Mouse (Mus musculus): ENCODE results near the gene Tmem223. TPM values are rescaled to one million over a fixed set of nuclear protein-coding genes. Genes with fewer than 3 reads are reported as not detected.
A peak's percentile ranks its signal among the peaks of the same experiment; 100 is the strongest.

The Tmem223 gene
- polyA plus RNA-seq, 1 experiment from 2014 or later, result 197 TPM

- no peaks in the 10 kb centered on the region for H3K27me3 ChIP-seq (ENCODE audit: control insufficient read depth, insufficient read depth, low read length)
- peak; percentile 96 for DNase-seq (ENCODE audit: low spot score)
- peak within 1 kb of the TSS; percentile 99 for H3K4me2 ChIP-seq (ENCODE audit: low read depth, low read length)
- H3K27ac ChIP-seq (replicated peaks; ENCODE audit: low read depth, low read length), result peak within 1 kb of the TSS; percentile 94
- H3K9ac ChIP-seq (replicated peaks; ENCODE audit: low read length), result peak within 1 kb of the TSS; percentile 96
- under 1% methylated on average over 64 of the region's 68 CpGs for WGBS
- peak within 1 kb of the TSS; percentile 74 for H3K4me3 ChIP-seq (ENCODE audit: low read depth, low read length)
- H3K4me1 ChIP-seq (ENCODE audit: control insufficient read depth, insufficient read depth, low read length), result no peaks in the 10 kb centered on the region; the same call in 1 of the 2 replicates
- H3K36me3 ChIP-seq (replicated peaks; ENCODE audit: control insufficient read depth, insufficient read depth, low read depth, low read length), result peaks cover under 1% of the 10 kb centered on the region; the same call in 1 of the 2 replicates
- no peaks in the 10 kb centered on the region for H3K9me3 ChIP-seq (replicated peaks; ENCODE audit: control insufficient read depth, low read length)
- ATAC-seq (replicated peaks; ENCODE audit: insufficient number of reproducible peaks, low FRiP score, low TSS enrichment, low read depth), result peak; percentile 85
Measured at GRCm38 (mm10) chr19:8774086-8774835, 3.5 kb downstream of the Tmem223 start, which contains the start of gene Tmem179b. Gene Tmem179b (minus strand): TSS chr19:8774467.

GRCm38 (mm10) chr19:8774951-8775421, 4.2 kb downstream of the Tmem223 start:
- WGBS, result 7% methylated on average over 20 of the region's 20 CpGs
- DNase-seq (ENCODE audit: low spot score) (no peak), ATAC-seq (replicated peaks; ENCODE audit: insufficient number of reproducible peaks, low FRiP score, low TSS enrichment, low read depth) (peak; percentile 22)
- Histone ChIP-seq H3K36me3 (replicated peaks; ENCODE audit: control insufficient read depth, insufficient read depth, low read depth, low read length) (no peaks in the 10 kb centered on the region; the same call in 1 of the 2 replicates), H3K27ac (replicated peaks; ENCODE audit: low read depth, low read length) (peak overlapping the region; percentile 94), H3K4me3 (ENCODE audit: low read depth, low read length) (peak overlapping the region; percentile 74), H3K4me1 (ENCODE audit: control insufficient read depth, insufficient read depth, low read length) (no peaks in the 10 kb centered on the region; the same call in 1 of the 2 replicates), H3K9me3 (replicated peaks; ENCODE audit: control insufficient read depth, low read length) (no peaks in the 10 kb centered on the region), H3K9ac (replicated peaks; ENCODE audit: low read length) (peak overlapping the region; percentile 96), H3K27me3 (ENCODE audit: control insufficient read depth, insufficient read depth, low read length) (no peaks in the 10 kb centered on the region), H3K4me2 (ENCODE audit: low read depth, low read length) (peak overlapping the region; percentile 99)

GRCm38 (mm10) chr19:8786008-8786781, 15.4 kb downstream of the Tmem223 start, which contains the start of gene Taf6l:
Gene Taf6l (minus strand): TSS chr19:8786417.
- DNase-seq (ENCODE audit: low spot score), result peak; percentile 97
- H3K4me3 ChIP-seq (ENCODE audit: low read depth, low read length), result peak within 1 kb of the TSS; percentile 74
- ATAC-seq (replicated peaks; ENCODE audit: insufficient number of reproducible peaks, low FRiP score, low TSS enrichment, low read depth), result peak; percentile 98
- H3K4me1 ChIP-seq (ENCODE audit: control insufficient read depth, insufficient read depth, low read length), result no peaks in the 10 kb centered on the region
- H3K9ac ChIP-seq (replicated peaks; ENCODE audit: low read length), result peak within 1 kb of the TSS; percentile 63
- no peaks in the 10 kb centered on the region for H3K9me3 ChIP-seq (replicated peaks; ENCODE audit: control insufficient read depth, low read length)
- under 1% methylated on average over 32 of the region's 32 CpGs for WGBS
- peaks cover 2% of the 10 kb centered on the region; the same call in 1 of the 2 replicates for H3K36me3 ChIP-seq (replicated peaks; ENCODE audit: control insufficient read depth, insufficient read depth, low read depth, low read length)
- peak within 1 kb of the TSS; percentile 59; the same call in 1 of the 2 replicates for H3K27ac ChIP-seq (replicated peaks; ENCODE audit: low read depth, low read length)
- H3K27me3 ChIP-seq (ENCODE audit: control insufficient read depth, insufficient read depth, low read length), result no peaks in the 10 kb centered on the region
- H3K4me2 ChIP-seq (ENCODE audit: low read depth, low read length), result peak within 1 kb of the TSS; percentile 57

- no peak overlapping the region for H3K27ac ChIP-seq (replicated peaks; ENCODE audit: low read depth, low read length)
- H3K36me3 ChIP-seq (replicated peaks; ENCODE audit: control insufficient read depth, insufficient read depth, low read depth, low read length), result peaks cover 4% of the 10 kb centered on the region
- peak; percentile 31 for DNase-seq (ENCODE audit: low spot score)
- no peak overlapping the region for H3K4me3 ChIP-seq (ENCODE audit: low read depth, low read length)
- no peak for ATAC-seq (replicated peaks; ENCODE audit: insufficient number of reproducible peaks, low FRiP score, low TSS enrichment, low read depth)
- no peaks in the 10 kb centered on the region for H3K9me3 ChIP-seq (replicated peaks; ENCODE audit: control insufficient read depth, low read length)
- peak overlapping the region; percentile 22; the same call in 1 of the 2 replicates for H3K9ac ChIP-seq (replicated peaks; ENCODE audit: low read length)
- H3K4me1 ChIP-seq (ENCODE audit: control insufficient read depth, insufficient read depth, low read length), result no peaks in the 10 kb centered on the region
- H3K4me2 ChIP-seq (ENCODE audit: low read depth, low read length), result no peak overlapping the region
- H3K27me3 ChIP-seq (ENCODE audit: control insufficient read depth, insufficient read depth, low read length), result no peaks in the 10 kb centered on the region
- 21% methylated on average over 3 of the region's 3 CpGs for WGBS
Measured at GRCm38 (mm10) chr19:8788521-8788920, 17.7 kb downstream of the Tmem223 start.

- H3K4me3 ChIP-seq (ENCODE audit: low read depth, low read length), result no peak overlapping the region
- no peaks in the 10 kb centered on the region for H3K4me1 ChIP-seq (ENCODE audit: control insufficient read depth, insufficient read depth, low read length)
- DNase-seq (ENCODE audit: low spot score) (no peak), ATAC-seq (replicated peaks; ENCODE audit: insufficient number of reproducible peaks, low FRiP score, low TSS enrichment, low read depth) (no peak)
- 58% methylated on average over 1 of the region's 1 CpGs for WGBS
- H3K27ac ChIP-seq (replicated peaks; ENCODE audit: low read depth, low read length), result no peak overlapping the region
- no peak overlapping the region for H3K9ac ChIP-seq (replicated peaks; ENCODE audit: low read length)
- no peak overlapping the region for H3K4me2 ChIP-seq (ENCODE audit: low read depth, low read length)
- H3K27me3 ChIP-seq (ENCODE audit: control insufficient read depth, insufficient read depth, low read length), result no peaks in the 10 kb centered on the region
- no peaks in the 10 kb centered on the region for H3K9me3 ChIP-seq (replicated peaks; ENCODE audit: control insufficient read depth, low read length)
- H3K36me3 ChIP-seq (replicated peaks; ENCODE audit: control insufficient read depth, insufficient read depth, low read depth, low read length), result peaks cover 9% of the 10 kb centered on the region
Measured at GRCm38 (mm10) chr19:8789171-8789570, 18.4 kb downstream of the Tmem223 start.

GRCm38 (mm10) chr19:8790171-8790570, 19.4 kb downstream of the Tmem223 start:
- H3K36me3 ChIP-seq (replicated peaks; ENCODE audit: control insufficient read depth, insufficient read depth, low read depth, low read length), result peaks cover 12% of the 10 kb centered on the region
- H3K9ac ChIP-seq (replicated peaks; ENCODE audit: low read length), result no peak overlapping the region
- H3K27me3 ChIP-seq (ENCODE audit: control insufficient read depth, insufficient read depth, low read length), result no peaks in the 10 kb centered on the region
- WGBS, result 87% methylated on average over 7 of the region's 7 CpGs
- H3K4me1 ChIP-seq (ENCODE audit: control insufficient read depth, insufficient read depth, low read length), result no peaks in the 10 kb centered on the region
- H3K27ac ChIP-seq (replicated peaks; ENCODE audit: low read depth, low read length), result no peak overlapping the region
- no peak overlapping the region for H3K4me2 ChIP-seq (ENCODE audit: low read depth, low read length)
- H3K9me3 ChIP-seq (replicated peaks; ENCODE audit: control insufficient read depth, low read length), result no peaks in the 10 kb centered on the region
- no peak overlapping the region for H3K4me3 ChIP-seq (ENCODE audit: low read depth, low read length)
- ATAC-seq (replicated peaks; ENCODE audit: insufficient number of reproducible peaks, low FRiP score, low TSS enrichment, low read depth) (no peak), DNase-seq (ENCODE audit: low spot score) (no peak)

GRCm38 (mm10) chr19:8798264-8798946, 27.6 kb downstream of the Tmem223 start, which contains the start of gene Polr2g:
Gene Polr2g (minus strand): TSS chr19:8798577.
- Histone ChIP-seq H3K4me1 (ENCODE audit: control insufficient read depth, insufficient read depth, low read length) (no peaks in the 10 kb centered on the region), H3K27ac (replicated peaks; ENCODE audit: low read depth, low read length) (no peak within 1 kb of the TSS), H3K27me3 (ENCODE audit: control insufficient read depth, insufficient read depth, low read length) (no peaks in the 10 kb centered on the region), H3K9ac (replicated peaks; ENCODE audit: low read length) (peak within 1 kb of the TSS; percentile 86), H3K9me3 (replicated peaks; ENCODE audit: control insufficient read depth, low read length) (no peaks in the 10 kb centered on the region), H3K4me3 (ENCODE audit: low read depth, low read length) (peak within 1 kb of the TSS; percentile 80), H3K4me2 (ENCODE audit: low read depth, low read length) (peak within 1 kb of the TSS; percentile 52), H3K36me3 (replicated peaks; ENCODE audit: control insufficient read depth, insufficient read depth, low read depth, low read length) (peaks cover 9% of the 10 kb centered on the region)
- peak; percentile 96 for DNase-seq (ENCODE audit: low spot score)
- WGBS, result 2% methylated on average over 25 of the region's 25 CpGs
- ATAC-seq (replicated peaks; ENCODE audit: insufficient number of reproducible peaks, low FRiP score, low TSS enrichment, low read depth), result peak; percentile 57; the same call in 1 of the 2 replicates
